Mouse (Mus musculus) bone marrow, adult 2 months (tissue): Measurements from ENCODE around the gene Padi4.

ENCODE experiments used
- CTCF ChIP-seq: fragments of 200-500 bp; IDR thresholded peaks from 2 replicates; pipeline ENCODE4 v1.5.1; 2011; ENCODE audit warnings: low read length, control low read depth; ENCODE audit not compliant: control insufficient read depth, insufficient read depth
- POLR2A ChIP-seq: fragments of 200-500 bp; IDR thresholded peaks from 2 replicates; pipeline ENCODE4 v1.6.1; 2011; ENCODE audit warnings: low read depth, mild to moderate bottlenecking, control low read depth, low read length, borderline replicate concordance; ENCODE audit not compliant: control insufficient read depth

DNA sequence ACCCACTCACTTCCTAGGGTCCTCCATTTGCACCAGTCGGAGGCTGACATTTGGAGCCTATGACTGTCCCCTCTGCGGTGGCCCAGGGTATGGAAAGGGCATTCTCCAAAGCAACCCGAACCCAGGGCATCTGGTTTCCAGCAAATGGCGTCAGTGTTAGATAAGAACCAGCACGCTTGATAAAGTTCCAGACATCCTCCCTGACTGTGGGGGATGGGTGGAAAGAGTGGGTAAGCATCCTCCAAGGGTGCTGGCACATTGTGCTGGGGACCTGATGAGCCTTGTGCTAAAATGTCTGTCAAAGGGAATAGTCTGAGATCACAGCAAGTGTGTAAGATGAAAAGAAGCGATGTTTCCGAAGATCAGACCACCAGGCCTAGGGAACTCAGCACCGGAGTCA is 38.2 kb upstream of the Padi4 start:
- TF ChIP-seq POLR2A (no peak), CTCF (no peak)
